Mouse (Mus musculus): ENCODE results near the gene Olfr790. TPM values are rescaled to one million over a fixed set of nuclear protein-coding genes. Genes with fewer than 3 reads are reported as not detected.

The Olfr790 gene
- polyA plus RNA-seq (2017; shearing (Covaris generic)) = not detected

GRCm38 (mm10) chr10:129498192-129498591 lies at the start of gene Olfr790:
Olfr790 (plus strand) TSS chr10:129498492.

GRCm38 (mm10) chr10:129461562-129461961 lies 36.7 kb upstream of the Olfr790 start, which contains the start of gene Olfr787:
Olfr787 (plus strand) TSS chr10:129461862.

GRCm38 (mm10) chr10:129470698-129471097 lies 27.6 kb upstream of the Olfr790 start, which contains the start of gene Olfr788:
Olfr788 (plus strand) TSS chr10:129470998.

GRCm38 (mm10) chr10:129484452-129484851 lies 13.8 kb upstream of the Olfr790 start, which contains the start of gene Olfr789:
Olfr789 (plus strand) TSS chr10:129484752.

GRCm38 (mm10) chr10:129521492-129521891 lies 23.2 kb downstream of the Olfr790 start, which contains the start of gene Olfr791:
Olfr791 (plus strand) TSS chr10:129521792.

GRCm38 (mm10) chr10:129538862-129539261 lies 40.6 kb downstream of the Olfr790 start, which contains the start of gene Olfr792:
Olfr792 (plus strand) TSS chr10:129539162.

Other genes starting within 250 kb of the Olfr790 start
- not detected for gene Olfr776, start 239.4 kb upstream of the Olfr790 start, polyA plus RNA-seq (2017; shearing (Covaris generic))
- not detected for gene Olfr777, start 227.0 kb upstream of the Olfr790 start, polyA plus RNA-seq (2017; shearing (Covaris generic))
- gene Olfr780, start 180.4 kb upstream of the Olfr790 start, polyA plus RNA-seq (2017; shearing (Covaris generic)) = not detected
- not detected for gene Olfr781, start 169.6 kb upstream of the Olfr790 start, polyA plus RNA-seq (2017; shearing (Covaris generic))
- not detected for gene Olfr782, start 149.6 kb upstream of the Olfr790 start, polyA plus RNA-seq (2017; shearing (Covaris generic))
- gene Olfr784, start 114.4 kb upstream of the Olfr790 start, polyA plus RNA-seq (2017; shearing (Covaris generic)) = 0.07 TPM
- not detected for gene Olfr785, start 93.1 kb upstream of the Olfr790 start, polyA plus RNA-seq (2017; shearing (Covaris generic))
- not detected for gene Olfr786, start 71.2 kb upstream of the Olfr790 start, polyA plus RNA-seq (2017; shearing (Covaris generic))
- gene Olfr787, start 36.6 kb upstream of the Olfr790 start, polyA plus RNA-seq (2017; shearing (Covaris generic)) = 0.16 TPM
- gene Olfr788, start 27.5 kb upstream of the Olfr790 start, polyA plus RNA-seq (2017; shearing (Covaris generic)) = not detected
- not detected for gene Olfr789, start 13.7 kb upstream of the Olfr790 start, polyA plus RNA-seq (2017; shearing (Covaris generic))
- gene Olfr791, start 23.3 kb downstream of the Olfr790 start, polyA plus RNA-seq (2017; shearing (Covaris generic)) = not detected
- gene Olfr792, start 40.7 kb downstream of the Olfr790 start, polyA plus RNA-seq (2017; shearing (Covaris generic)) = not detected
- gene Olfr794, start 69.2 kb downstream of the Olfr790 start, polyA plus RNA-seq (2017; shearing (Covaris generic)) = not detected
- gene Olfr796, start 114.1 kb downstream of the Olfr790 start, polyA plus RNA-seq (2017; shearing (Covaris generic)) = not detected
- gene Olfr798, start 129.4 kb downstream of the Olfr790 start, polyA plus RNA-seq (2017; shearing (Covaris generic)) = 0.18 TPM
- gene Olfr799, start 139.0 kb downstream of the Olfr790 start, polyA plus RNA-seq (2017; shearing (Covaris generic)) = not detected
- gene Olfr800, start 159.2 kb downstream of the Olfr790 start, polyA plus RNA-seq (2017; shearing (Covaris generic)) = not detected
- not detected for gene Olfr801, start 175.4 kb downstream of the Olfr790 start, polyA plus RNA-seq (2017; shearing (Covaris generic))
- not detected for gene Olfr802, start 189.7 kb downstream of the Olfr790 start, polyA plus RNA-seq (2017; shearing (Covaris generic))
- not detected for gene Olfr803, start 195.8 kb downstream of the Olfr790 start, polyA plus RNA-seq (2017; shearing (Covaris generic))
- not detected for gene Olfr804, start 204.7 kb downstream of the Olfr790 start, polyA plus RNA-seq (2017; shearing (Covaris generic))
- gene Olfr805, start 230.9 kb downstream of the Olfr790 start, polyA plus RNA-seq (2017; shearing (Covaris generic)) = not detected
- not detected for gene Olfr806, start 243.4 kb downstream of the Olfr790 start, polyA plus RNA-seq (2017; shearing (Covaris generic))